Comparison of ENCODE assay signal across 8 mouse cellular contexts in the genomic region with DNA sequence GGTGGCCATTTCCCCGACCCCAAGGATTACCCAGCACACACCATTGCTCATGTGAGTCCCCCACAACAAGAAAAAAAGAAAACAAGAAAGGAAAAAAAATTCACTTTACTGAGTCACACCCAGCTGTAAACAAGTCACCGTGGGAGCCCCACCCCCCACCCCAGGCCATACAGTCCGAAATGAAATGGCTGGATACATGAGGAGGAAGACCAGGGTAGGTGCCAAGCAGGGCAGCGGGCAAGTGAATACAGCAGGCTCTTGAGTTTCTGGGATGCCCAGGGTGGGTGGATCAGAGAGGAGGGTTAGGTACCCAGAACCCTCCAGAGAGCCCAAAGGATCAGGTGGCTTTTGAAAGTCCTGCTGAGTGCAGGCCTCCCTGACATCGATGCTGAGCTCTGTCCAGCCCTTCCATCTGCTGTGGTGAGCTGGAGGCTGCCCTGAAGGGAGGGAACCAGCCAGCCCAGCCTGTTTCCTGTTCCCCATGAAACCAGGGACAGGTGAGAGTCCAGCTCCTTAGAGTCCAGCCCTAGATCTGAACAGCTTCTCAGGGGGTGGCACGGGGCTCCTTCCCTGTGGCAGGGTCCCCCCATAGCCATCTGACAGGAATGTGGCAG. TPM values are rescaled to one million over a fixed set of nuclear protein-coding genes. Genes with fewer than 3 reads are reported as not detected.
DNase-seq lines count a peak whose midpoint lies in the region; ATAC-seq and TF ChIP-seq lines count a peak whose summit lies in the region.

No protein-coding gene starts in this region.

- H3K4me3 ChIP-seq in left cerebral cortex, adult 2 months, result no peak overlapping the region
- no peak overlapping the region for H3K4me3 ChIP-seq in hindbrain, embryonic 12.5 days
- no peak overlapping the region for H3K4me3 ChIP-seq in neural tube, embryonic 11.5 days (ENCODE audit: low read depth, low read length)

- intact Hi-C loops in left cerebral cortex, adult 2 months (cut with DNase I), result loop anchor here (5.0 kb wide), 1 partner anchor 449 kb away; a partner anchor contains a TSS

- no peaks in the 10 kb centered on the region for H3K9me3 ChIP-seq in hindbrain, embryonic 12.5 days (replicated peaks)
- H3K9me3 ChIP-seq in neural tube, embryonic 11.5 days (ENCODE audit: control insufficient read depth, low read length), result no peaks in the 10 kb centered on the region

- 12% methylated on average over 6 of the region's 6 CpGs for WGBS in hindbrain, embryonic 12.5 days
- 14% methylated on average over 6 of the region's 6 CpGs for WGBS in neural tube, embryonic 11.5 days

- peak overlapping the region; percentile 20; the same call in 1 of the 2 replicates for H3K9ac ChIP-seq in hindbrain, embryonic 12.5 days
- peak overlapping the region; percentile 99 for H3K9ac ChIP-seq in neural tube, embryonic 11.5 days (ENCODE audit: low read length)

- no peak for TF ChIP-seq CTCF in left cerebral cortex, adult 2 months (IDR thresholded peaks at IDR 0.05)

- H3K27ac ChIP-seq in left cerebral cortex, adult 2 months, result peak overlapping the region; percentile 64
- peak overlapping the region; percentile 95 for H3K27ac ChIP-seq in hindbrain, embryonic 12.5 days
- peak overlapping the region; percentile 91 for H3K27ac ChIP-seq in neural tube, embryonic 11.5 days (ENCODE audit: low read depth, low read length)

- no peak for ATAC-seq in hindbrain, embryonic 12.5 days (ENCODE audit: low FRiP score)
- ATAC-seq in neural tube, embryonic 11.5 days (ENCODE audit: insufficient read depth, low FRiP score, low TSS enrichment), result no peak; the same call in 1 of the 2 replicates

- H3K4me1 ChIP-seq in hindbrain, embryonic 12.5 days, result peaks cover 55% of the 10 kb centered on the region
- peaks cover 37% of the 10 kb centered on the region for H3K4me1 ChIP-seq in neural tube, embryonic 11.5 days (ENCODE audit: control insufficient read depth, insufficient read depth, low read length)

- peak overlapping the region; percentile 63 for H3K4me2 ChIP-seq in hindbrain, embryonic 12.5 days (replicated peaks)
- peak overlapping the region; percentile 66 for H3K4me2 ChIP-seq in neural tube, embryonic 11.5 days (ENCODE audit: low read depth)

- DNase-seq in left cerebral cortex, adult 2 months (ENCODE audit: extremely low spot score in 1 of 2, low spot score in 2 of 2), result peak in 1 of 2 experiments; percentile 16
- DNase-seq in left cerebral cortex, adult 9 months (ENCODE audit: low spot score in 2 of 2), result no peak
- DNase-seq in cerebellum, adult 9-11 months, result peak; percentile 82
- DNase-seq in neural tube, embryonic 11.5 days (ENCODE audit: low spot score), result peak; percentile 28
- DNase-seq in right cerebral cortex, postnatal 25 days, result no peak
- no peak for DNase-seq in lung, adult 18-20 months
- no peak for DNase-seq in kidney, postnatal 14 days

- H3K36me3 ChIP-seq in hindbrain, embryonic 12.5 days, result peaks cover 27% of the 10 kb centered on the region
- H3K36me3 ChIP-seq in neural tube, embryonic 11.5 days (ENCODE audit: control insufficient read depth, insufficient read depth, low read length), result peaks cover 8% of the 10 kb centered on the region

- no peaks in the 10 kb centered on the region; the same call in 1 of the 2 replicates for H3K27me3 ChIP-seq in hindbrain, embryonic 12.5 days
- no peaks in the 10 kb centered on the region for H3K27me3 ChIP-seq in neural tube, embryonic 11.5 days (ENCODE audit: control insufficient read depth, insufficient read depth, low read length)

RNA-seq across cellular contexts. Expression of a gene that starts 0.7 kb away (rescaled TPM):
- total RNA-seq in left cerebral cortex, adult 2 months (2021), result 10 to 100 TPM; 16.5 to 21.5 TPM
- polyA plus RNA-seq in hindbrain, embryonic 12.5 days (2016; fragmentation: Nextera tagmentation; extraction: Ambion mirVana), result 904 and 962 TPM in 2 replicates
- 1,127 and 1,214 TPM in 2 replicates for polyA plus RNA-seq in neural tube, embryonic 11.5 days (2014; fragmentation: Nextera tagmentation; extraction: Ambion mirVana)

RNA-seq across cellular contexts. Expression of a gene that starts 5.8 kb away (rescaled TPM):
- total RNA-seq in left cerebral cortex, adult 2 months (2021), result 10 to 100 TPM; 47.9 to 59.9 TPM
- 0.77 and 1.0 TPM in 2 replicates for polyA plus RNA-seq in hindbrain, embryonic 12.5 days (2016; fragmentation: Nextera tagmentation; extraction: Ambion mirVana)
- polyA plus RNA-seq in neural tube, embryonic 11.5 days (2014; fragmentation: Nextera tagmentation; extraction: Ambion mirVana), result 0.45 and 0.53 TPM in 2 replicates

RNA-seq across cellular contexts. Expression of a gene that starts 12.7 kb away (rescaled TPM):
- not detected for total RNA-seq in left cerebral cortex, adult 2 months (2021)
- polyA plus RNA-seq in hindbrain, embryonic 12.5 days (2016; fragmentation: Nextera tagmentation; extraction: Ambion mirVana), result 0.50 and 0.57 TPM in 2 replicates
- 0.37 and 0.58 TPM in 2 replicates for polyA plus RNA-seq in neural tube, embryonic 11.5 days (2014; fragmentation: Nextera tagmentation; extraction: Ambion mirVana)

RNA-seq across cellular contexts. Expression of a gene that starts 42.8 kb away (rescaled TPM):
- total RNA-seq in left cerebral cortex, adult 2 months (2021), result 100 to 1,000 TPM; 553 to 561 TPM
- polyA plus RNA-seq in hindbrain, embryonic 12.5 days (2016; fragmentation: Nextera tagmentation; extraction: Ambion mirVana), result 30.9 and 31.9 TPM in 2 replicates
- 34.6 and 37.7 TPM in 2 replicates for polyA plus RNA-seq in neural tube, embryonic 11.5 days (2014; fragmentation: Nextera tagmentation; extraction: Ambion mirVana)

Comparison
In these comparisons a context has a peak if more than half of its experiments do, and no peak if none do; other contexts are left out.
1. DNase-seq: peak in cerebellum, adult 9-11 months (single experiment) and neural tube, embryonic 11.5 days (single experiment); none in left cerebral cortex, adult 9 months (0 of 2), right cerebral cortex, postnatal 25 days (single experiment), lung, adult 18-20 months (0 of 2) and kidney, postnatal 14 days (single experiment).
2. Peak in every context shown above with its lines, with median percentiles within 50 percentile points of each other: H3K27ac ChIP-seq.